Mouse (Mus musculus) limb, embryonic 11.5 days (tissue): Measurements from ENCODE around the gene D7Ertd443e. TPM values are rescaled to one million over a fixed set of nuclear protein-coding genes. Genes with fewer than 3 reads are reported as not detected.

ENCODE experiments used
- ATAC-seq: fragments of 200-750 bp; cut with Nextera tagmentation; 2 replicates; pipeline ENCODE4 v1.8.0; 2017; ENCODE audit warnings: low read depth; ENCODE audit not compliant: insufficient number of reproducible peaks, low FRiP score, low TSS enrichment
- DNase-seq: peaks from one replicate; pipeline ENCODE4 v3.0.0-alpha.2; 2015; ENCODE audit warnings: low spot score
- H3K27ac ChIP-seq: fragments of 300-500 bp; sonication (generic); replicated peaks from 2 replicates; pipeline ENCODE4 v1.5.1; 2014; ENCODE audit warnings: low read depth, mild to moderate bottlenecking, low read length
- H3K27me3 ChIP-seq: fragments of 300-500 bp; sonication (generic); 2 replicates; pipeline ENCODE4 v1.6.1; 2014; ENCODE audit warnings: mild to moderate bottlenecking, low read length, mixed read lengths; ENCODE audit not compliant: control insufficient read depth, insufficient read depth
- H3K36me3 ChIP-seq: fragments of 300-500 bp; sonication (generic); 2 replicates; pipeline ENCODE4 v1.6.1; 2014; ENCODE audit warnings: mild to moderate bottlenecking, low read length, moderate library complexity, mixed read lengths; ENCODE audit not compliant: control insufficient read depth, insufficient read depth
- H3K4me1 ChIP-seq: fragments of 300-500 bp; sonication (generic); 2 replicates; pipeline ENCODE4 v1.6.1; 2014; ENCODE audit warnings: low read length, mixed read lengths; ENCODE audit not compliant: control insufficient read depth, insufficient read depth
- H3K4me2 ChIP-seq: fragments of 300-500 bp; sonication (generic); 2 replicates; pipeline ENCODE4 v1.6.1; 2014; ENCODE audit warnings: low read depth, mild to moderate bottlenecking, moderate library complexity; ENCODE audit not compliant: severe bottlenecking
- H3K4me3 ChIP-seq: fragments of 300-500 bp; sonication (generic); 2 replicates; pipeline ENCODE4 v1.5.1; 2014; ENCODE audit warnings: low read depth, low read length
- H3K9ac ChIP-seq: fragments of 300-500 bp; sonication (generic); 2 replicates; pipeline ENCODE4 v1.6.1; 2014; ENCODE audit warnings: mild to moderate bottlenecking, low read length
- H3K9me3 ChIP-seq: fragments of 300-500 bp; sonication (generic); 2 replicates; pipeline ENCODE4 v1.6.1; 2016; ENCODE audit warnings: low read length; ENCODE audit not compliant: control insufficient read depth
- WGBS: fragments of 180-500 bp; shearing (Covaris S2); extraction: QIAGEN DNeasy Blood & Tissue Kit; methylation state at CpG from one replicate; pipeline ENCODE4 v1.1.7; 2014; 5-methylcytosine and 5-hydroxymethylcytosine counted together
- polyA plus RNA-seq: library from polyadenylated mRNA; unstranded; fragments of >200 nt; fragmentation: Nextera tagmentation; extraction: Ambion mirVana; gene quantifications from 2 replicates; pipeline ENCODE4 v1.2.1, GENCODE M21; 2014

The D7Ertd443e gene
- polyA plus RNA-seq, 1 experiment from 2014 or later: 0.07 TPM

GRCm38 (mm10) chr7:134320979-134321378 is 64.5 kb downstream of the D7Ertd443e start:
- Histone ChIP-seq H3K4me1 (no peaks in the 10 kb centered on the region), H3K4me3 (no peak overlapping the region), H3K9ac (no peak overlapping the region), H3K4me2 (no peak overlapping the region), H3K27ac (no peak overlapping the region), H3K9me3 (no peaks in the 10 kb centered on the region), H3K27me3 (no peaks in the 10 kb centered on the region), H3K36me3 (no peaks in the 10 kb centered on the region)
- 66% methylated on average over 10 of the region's 10 CpGs for WGBS
- DNase-seq (no peak), ATAC-seq (no peak)

GRCm38 (mm10) chr7:134302084-134302483 is 83.4 kb downstream of the D7Ertd443e start:
- Histone ChIP-seq H3K4me2 (no peak overlapping the region), H3K4me3 (no peak overlapping the region), H3K36me3 (no peaks in the 10 kb centered on the region), H3K9ac (no peak overlapping the region), H3K9me3 (no peaks in the 10 kb centered on the region), H3K27me3 (no peaks in the 10 kb centered on the region), H3K27ac (no peak overlapping the region), H3K4me1 (no peaks in the 10 kb centered on the region)
- 93% methylated on average over 3 of the region's 3 CpGs for WGBS
- DNase-seq (no peak), ATAC-seq (no peak)

- H3K9ac ChIP-seq: no peak overlapping the region
- no peaks in the 10 kb centered on the region for H3K27me3 ChIP-seq
- H3K4me1 ChIP-seq: no peaks in the 10 kb centered on the region
- no peak overlapping the region for H3K4me3 ChIP-seq
- H3K36me3 ChIP-seq: no peaks in the 10 kb centered on the region
- ATAC-seq: no peak
- H3K27ac ChIP-seq: no peak overlapping the region
- peak; percentile 62 for DNase-seq
- no peak overlapping the region for H3K4me2 ChIP-seq
- WGBS: 58% methylated on average over 8 of the region's 8 CpGs
- H3K9me3 ChIP-seq: no peaks in the 10 kb centered on the region
Observed at GRCm38 (mm10) chr7:134301285-134301684, 84.2 kb downstream of the D7Ertd443e start.

GRCm38 (mm10) chr7:134292750-134293149 is 92.7 kb downstream of the D7Ertd443e start:
- H3K9me3 ChIP-seq: no peaks in the 10 kb centered on the region
- WGBS: 84% methylated on average over 3 of the region's 3 CpGs
- no peaks in the 10 kb centered on the region for H3K27me3 ChIP-seq
- H3K4me3 ChIP-seq: no peak overlapping the region
- no peak overlapping the region for H3K4me2 ChIP-seq
- 0 out of 2 replicates have a peak, but pooled peaks cover 5% of the 10 kb centered on the region for H3K4me1 ChIP-seq
- H3K36me3 ChIP-seq: no peaks in the 10 kb centered on the region
- no peak overlapping the region for H3K27ac ChIP-seq
- ATAC-seq: no peak
- no peak for DNase-seq
- H3K9ac ChIP-seq: no peak overlapping the region

- Histone ChIP-seq H3K9me3 (no peaks in the 10 kb centered on the region), H3K9ac (no peak overlapping the region), H3K4me2 (no peak overlapping the region), H3K36me3 (no peaks in the 10 kb centered on the region), H3K4me3 (no peak overlapping the region), H3K27ac (no peak overlapping the region), H3K27me3 (no peaks in the 10 kb centered on the region), H3K4me1 (0 out of 2 replicates have a peak, but pooled peaks cover 5% of the 10 kb centered on the region)
- ATAC-seq (no peak), DNase-seq (peak; percentile 41)
- WGBS: 22% methylated on average over 7 of the region's 7 CpGs
Observed at GRCm38 (mm10) chr7:134289611-134290301, 95.7 kb downstream of the D7Ertd443e start.

GRCm38 (mm10) chr7:134289126-134289525 is 96.3 kb downstream of the D7Ertd443e start:
- DNase-seq (no peak), ATAC-seq (no peak)
- no peaks in the 10 kb centered on the region for H3K36me3 ChIP-seq
- H3K4me2 ChIP-seq: no peak overlapping the region
- no peak overlapping the region for H3K27ac ChIP-seq
- 0 out of 2 replicates have a peak, but pooled peaks cover 5% of the 10 kb centered on the region for H3K4me1 ChIP-seq
- WGBS: 86% methylated on average over 5 of the region's 5 CpGs
- no peak overlapping the region for H3K4me3 ChIP-seq
- H3K9ac ChIP-seq: no peak overlapping the region
- H3K9me3 ChIP-seq: no peaks in the 10 kb centered on the region
- no peaks in the 10 kb centered on the region for H3K27me3 ChIP-seq

GRCm38 (mm10) chr7:134287570-134288222 is 97.8 kb downstream of the D7Ertd443e start:
- 69% methylated on average over 6 of the region's 6 CpGs for WGBS
- Histone ChIP-seq H3K4me3 (no peak overlapping the region), H3K4me1 (0 out of 2 replicates have a peak, but pooled peaks cover 5% of the 10 kb centered on the region), H3K27me3 (no peaks in the 10 kb centered on the region), H3K27ac (no peak overlapping the region), H3K9ac (no peak overlapping the region), H3K36me3 (no peaks in the 10 kb centered on the region), H3K9me3 (no peaks in the 10 kb centered on the region), H3K4me2 (no peak overlapping the region)
- no peak for DNase-seq
- no peak for ATAC-seq

GRCm38 (mm10) chr7:134272956-134273355 is 112.5 kb downstream of the D7Ertd443e start:
- ATAC-seq (no peak), DNase-seq (no peak)
- no peak overlapping the region for H3K4me3 ChIP-seq
- H3K27me3 ChIP-seq: no peaks in the 10 kb centered on the region
- no peaks in the 10 kb centered on the region for H3K9me3 ChIP-seq
- no peaks in the 10 kb centered on the region for H3K4me1 ChIP-seq
- WGBS: 89% methylated on average over 5 of the region's 5 CpGs
- no peak overlapping the region for H3K4me2 ChIP-seq
- H3K27ac ChIP-seq: no peak overlapping the region
- H3K9ac ChIP-seq: no peak overlapping the region
- H3K36me3 ChIP-seq: no peaks in the 10 kb centered on the region
